8 mouse cellular contexts compared by ENCODE assay signal in the genomic region with DNA sequence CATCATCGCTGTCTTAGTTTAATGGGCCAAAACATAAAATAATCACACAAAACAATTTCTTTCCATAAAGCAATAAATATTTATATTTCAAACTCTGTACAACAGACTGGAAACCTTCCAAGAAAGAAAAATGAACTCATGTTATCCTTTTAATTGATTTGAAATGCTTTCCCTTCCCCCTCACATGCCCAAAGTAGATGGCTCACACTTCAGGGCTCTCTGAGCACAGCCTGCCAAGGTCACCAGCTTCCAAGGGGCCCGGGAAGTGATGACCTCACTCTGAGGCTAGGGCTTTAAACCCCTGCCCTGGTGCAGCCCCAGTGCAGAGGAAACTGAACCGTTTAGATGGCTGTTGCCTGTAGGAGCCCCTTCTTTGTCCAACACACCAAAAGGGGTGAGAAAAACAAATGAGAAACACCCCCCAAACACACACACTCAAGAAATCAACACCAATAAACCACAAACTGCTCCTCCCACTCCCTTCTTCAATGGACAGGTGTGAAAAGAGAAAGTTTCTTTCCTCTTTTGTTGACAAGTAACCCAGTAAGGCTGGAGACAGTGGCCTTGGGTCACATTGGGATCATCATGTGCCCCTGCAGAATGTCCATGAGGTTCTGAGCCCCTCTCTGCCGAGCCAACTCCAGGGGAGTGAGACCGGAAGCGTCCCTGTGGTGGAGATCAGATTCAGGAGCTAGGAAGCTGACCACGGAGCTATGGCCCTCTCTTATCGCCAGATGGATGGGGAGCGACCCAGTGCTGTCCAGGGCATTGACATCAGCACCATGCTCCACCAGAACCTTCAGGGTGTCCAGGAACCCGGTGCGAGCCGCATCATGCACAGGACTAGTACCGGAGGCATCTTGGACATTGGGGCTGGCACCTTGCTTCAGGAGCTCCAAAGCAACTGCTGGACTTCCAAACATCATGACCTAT. TPM values are rescaled to one million over a fixed set of nuclear protein-coding genes. Genes with fewer than 3 reads are reported as not detected.
DNase-seq lines count a peak whose midpoint lies in the region; ATAC-seq and TF ChIP-seq lines count a peak whose summit lies in the region.

No protein-coding gene starts in this region.

- peak; percentile 48 for DNase-seq in kidney, adult 9 months
- DNase-seq in kidney, adult 8-10 months = no peak
- DNase-seq in adrenal gland, postnatal 10 days = peak; percentile 51
- DNase-seq in liver, postnatal 0 days = peak; percentile 52
- peak; percentile 64 for DNase-seq in splenic B cell, adult 2 months (ENCODE audit: low read depth, low spot score)
- DNase-seq in right cerebral cortex, postnatal 14 days = no peak
- no peak for DNase-seq in gastrocnemius, postnatal 4 days (ENCODE audit: low spot score in 2 of 2)

- peaks cover 29% of the 10 kb centered on the region for H3K4me1 ChIP-seq in heart, embryonic 16.5 days (ENCODE audit: control insufficient read depth, insufficient read depth, low read length)
- peaks cover 29% of the 10 kb centered on the region for H3K4me1 ChIP-seq in liver, postnatal 0 days (ENCODE audit: insufficient read depth)

- TF ChIP-seq EP300 in liver, postnatal 0 days (IDR thresholded peaks at IDR 0.05; ENCODE audit: low read depth) = 0 out of 2 replicates have a peak, but pooled peaks have one; percentile 5

- peak overlapping the region; percentile 87 for H3K4me3 ChIP-seq in heart, embryonic 16.5 days (ENCODE audit: low read length)
- H3K4me3 ChIP-seq in liver, postnatal 0 days (ENCODE audit: low read depth, low read length) = peak overlapping the region; percentile 81

- H3K27me3 ChIP-seq in heart, embryonic 16.5 days (ENCODE audit: control insufficient read depth, insufficient read depth, low read length) = no peaks in the 10 kb centered on the region
- H3K27me3 ChIP-seq in liver, postnatal 0 days (ENCODE audit: insufficient read depth, low read length) = no peaks in the 10 kb centered on the region
- no peaks in the 10 kb centered on the region for H3K27me3 ChIP-seq in splenic B cell, adult 2 months (ENCODE audit: control insufficient read depth, insufficient read depth, low read length, poor library complexity, severe bottlenecking)

- no peak for TF ChIP-seq CTCF in liver, postnatal 0 days (IDR thresholded peaks at IDR 0.05; ENCODE audit: low read depth)

- peak overlapping the region; percentile 71 for H3K4me2 ChIP-seq in heart, embryonic 16.5 days (ENCODE audit: low read depth, low read length)
- H3K4me2 ChIP-seq in liver, postnatal 0 days (ENCODE audit: low read depth, low read length) = peak overlapping the region; percentile 84

- no peaks in the 10 kb centered on the region for H3K9me3 ChIP-seq in heart, embryonic 16.5 days (replicated peaks; ENCODE audit: control insufficient read depth, low read length)
- H3K9me3 ChIP-seq in liver, postnatal 0 days (ENCODE audit: low read length) = no peaks in the 10 kb centered on the region

- ATAC-seq in heart, embryonic 16.5 days (replicated peaks; ENCODE audit: extremely low read depth, insufficient read depth, low FRiP score) = no peak
- no peak for ATAC-seq in liver, postnatal 0 days

- H3K27ac ChIP-seq in heart, embryonic 16.5 days (ENCODE audit: low read length) = peak overlapping the region; percentile 94
- H3K27ac ChIP-seq in liver, postnatal 0 days (ENCODE audit: low read depth) = peak overlapping the region; percentile 95

- WGBS in heart, embryonic 16.5 days = 67% methylated on average over 13 of the region's 13 CpGs
- 54% methylated on average over 13 of the region's 13 CpGs for WGBS in liver, postnatal 0 days (ENCODE audit: insufficient replicate concordance)

- peak overlapping the region; percentile 59 for H3K9ac ChIP-seq in heart, embryonic 16.5 days (ENCODE audit: low read length)
- H3K9ac ChIP-seq in liver, postnatal 0 days (replicated peaks) = peak overlapping the region; percentile 92

- H3K36me3 ChIP-seq in heart, embryonic 16.5 days (ENCODE audit: control insufficient read depth, insufficient read depth) = peaks cover 12% of the 10 kb centered on the region
- peaks cover 27% of the 10 kb centered on the region for H3K36me3 ChIP-seq in liver, postnatal 0 days (replicated peaks; ENCODE audit: insufficient read depth, low read length)
- H3K36me3 ChIP-seq in splenic B cell, adult 2 months (ENCODE audit: control insufficient read depth, insufficient read depth, low read length, poor library complexity, severe bottlenecking) = peaks cover 6% of the 10 kb centered on the region; the same call in 1 of the 2 replicates

RNA-seq across cellular contexts. Expression of a gene that starts 0.9 kb away (rescaled TPM):
- total RNA-seq in adrenal gland, postnatal 10 days (2021) = 10 to 100 TPM; 28.8 to 38.4 TPM
- polyA plus RNA-seq in heart, embryonic 16.5 days (2015; fragmentation: Nextera tagmentation; extraction: Ambion mirVana) = 10.5 and 13.2 TPM in 2 replicates
- polyA plus RNA-seq in liver, postnatal 0 days (2015; fragmentation: Nextera tagmentation; extraction: Ambion mirVana) = 4.7 and 5.3 TPM in 2 replicates
- 10 to 100 TPM; 18.1 to 21.3 TPM for total RNA-seq in gastrocnemius, postnatal 4 days (2021)

RNA-seq across cellular contexts. Expression of a gene that starts 2.5 kb away (rescaled TPM):
- total RNA-seq in adrenal gland, postnatal 10 days (2021) = 10 to 100 TPM; 16.8 to 23.8 TPM
- 105 and 110 TPM in 2 replicates for polyA plus RNA-seq in heart, embryonic 16.5 days (2015; fragmentation: Nextera tagmentation; extraction: Ambion mirVana)
- 74.3 and 76.6 TPM in 2 replicates for polyA plus RNA-seq in liver, postnatal 0 days (2015; fragmentation: Nextera tagmentation; extraction: Ambion mirVana)
- 10 to 100 TPM; 20.5 to 24.0 TPM for total RNA-seq in gastrocnemius, postnatal 4 days (2021)

RNA-seq across cellular contexts. Expression of a gene that starts 23.5 kb away (rescaled TPM):
- under 1 TPM in 1 of 2 experiments, not detected in 1; 0.15 TPM for total RNA-seq in adrenal gland, postnatal 10 days (2021)
- 5.3 and 5.7 TPM in 2 replicates for polyA plus RNA-seq in heart, embryonic 16.5 days (2015; fragmentation: Nextera tagmentation; extraction: Ambion mirVana)
- 0.32 and 0.54 TPM in 2 replicates for polyA plus RNA-seq in liver, postnatal 0 days (2015; fragmentation: Nextera tagmentation; extraction: Ambion mirVana)
- not detected for total RNA-seq in gastrocnemius, postnatal 4 days (2021)

RNA-seq across cellular contexts. Expression of a gene that starts 23.6 kb away (rescaled TPM):
- 10 to 100 TPM; 45.4 to 48.1 TPM for total RNA-seq in adrenal gland, postnatal 10 days (2021)
- polyA plus RNA-seq in heart, embryonic 16.5 days (2015; fragmentation: Nextera tagmentation; extraction: Ambion mirVana) = 58.8 and 63.9 TPM in 2 replicates
- polyA plus RNA-seq in liver, postnatal 0 days (2015; fragmentation: Nextera tagmentation; extraction: Ambion mirVana) = 49.3 and 51.2 TPM in 2 replicates
- 10 to 100 TPM; 28.0 to 30.0 TPM for total RNA-seq in gastrocnemius, postnatal 4 days (2021)

RNA-seq across cellular contexts. Expression of a gene that starts 31.8 kb away (rescaled TPM):
- total RNA-seq in adrenal gland, postnatal 10 days (2021) = 10 to 100 TPM; 48.3 to 63.4 TPM
- polyA plus RNA-seq in heart, embryonic 16.5 days (2015; fragmentation: Nextera tagmentation; extraction: Ambion mirVana) = 74.4 and 75.1 TPM in 2 replicates
- 12.8 and 14.4 TPM in 2 replicates for polyA plus RNA-seq in liver, postnatal 0 days (2015; fragmentation: Nextera tagmentation; extraction: Ambion mirVana)
- total RNA-seq in gastrocnemius, postnatal 4 days (2021) = 100 to 1,000 TPM; 139 to 151 TPM

Comparison
In these comparisons a context has a peak if more than half of its experiments do, and no peak if none do; other contexts are left out.
1. DNase-seq: peak in kidney, adult 9 months (single experiment), adrenal gland, postnatal 10 days (single experiment), liver, postnatal 0 days (single experiment) and splenic B cell, adult 2 months (single experiment); none in kidney, adult 8-10 months (0 of 2), right cerebral cortex, postnatal 14 days (single experiment) and gastrocnemius, postnatal 4 days (0 of 2).